Mouse (Mus musculus): ENCODE measurements around the gene Bbs7. TPM values are rescaled to one million over a fixed set of nuclear protein-coding genes. Genes with fewer than 3 reads are reported as not detected.

Bbs7 gene
- polyA plus RNA-seq, 1 experiment from 2014 or later: 9.7 TPM

GRCm38 (mm10) chr3:36533201-36533672 is 80.0 kb downstream of the Bbs7 start:
- WGBS: 4% methylated on average over 1 of the region's 1 CpGs
- ATAC-seq (ENCODE audit: insufficient number of reproducible peaks, insufficient read depth, low FRiP score, low read depth): no peak
- Histone ChIP-seq H3K4me1 (ENCODE audit: control insufficient read depth in 2 of 2, insufficient read depth in 2 of 2, low read length in 2 of 2) (peaks cover 19 to 29% of the 10 kb centered on the region in 2 experiments), H3K36me3 (ENCODE audit: control insufficient read depth, insufficient read depth, low read length) (no peaks in the 10 kb centered on the region), H3K9me3 (ENCODE audit: control insufficient read depth, low read length) (no peaks in the 10 kb centered on the region), H3K4me2 (ENCODE audit: low read length) (no peak overlapping the region), H3K27ac (replicated peaks in 1 of 2; ENCODE audit: control insufficient read depth in 1 of 2, insufficient read depth in 1 of 2, low read depth in 2 of 2, low read length in 2 of 2) (no peak overlapping the region; a peak in 1 of 4 replicates), H3K9ac (ENCODE audit: low read length) (no peak overlapping the region), H3K27me3 (ENCODE audit: control insufficient read depth, insufficient read depth, low read length) (no peaks in the 10 kb centered on the region), H3K4me3 (ENCODE audit: control insufficient read depth in 1 of 2, insufficient read depth in 1 of 2, low read depth in 1 of 2, low read length in 2 of 2) (no peak overlapping the region)

DNA sequence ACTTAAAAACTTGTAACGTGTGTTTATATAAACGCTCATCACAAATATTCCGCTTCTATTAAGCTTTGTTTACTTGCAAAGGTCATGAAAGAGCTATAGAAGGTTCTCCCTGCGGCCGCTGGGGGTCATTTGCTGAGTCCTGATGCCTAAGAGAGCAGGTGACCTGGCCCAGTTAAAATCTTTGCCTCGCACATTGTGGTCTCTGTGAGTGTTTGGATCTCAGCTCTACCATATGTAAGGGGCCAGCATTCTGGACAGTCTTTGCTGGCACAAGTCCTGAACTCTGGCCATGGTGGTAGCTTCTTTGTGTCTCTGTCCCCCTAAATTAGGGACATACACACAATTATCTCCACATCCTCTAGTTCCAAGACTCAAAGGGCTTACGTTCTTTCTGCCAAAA is 80.5 kb downstream of the Bbs7 start:
- H3K4me3 ChIP-seq (ENCODE audit: control insufficient read depth in 1 of 2, insufficient read depth in 1 of 2, low read depth in 1 of 2, low read length in 2 of 2): no peak overlapping the region
- no peaks in the 10 kb centered on the region for H3K9me3 ChIP-seq (ENCODE audit: control insufficient read depth, low read length)
- no peaks in the 10 kb centered on the region for H3K27me3 ChIP-seq (ENCODE audit: control insufficient read depth, insufficient read depth, low read length)
- ATAC-seq (ENCODE audit: insufficient number of reproducible peaks, insufficient read depth, low FRiP score, low read depth): no peak
- peaks cover 19 to 29% of the 10 kb centered on the region in 2 experiments for H3K4me1 ChIP-seq (ENCODE audit: control insufficient read depth in 2 of 2, insufficient read depth in 2 of 2, low read length in 2 of 2)
- no peak overlapping the region for H3K9ac ChIP-seq (ENCODE audit: low read length)
- H3K4me2 ChIP-seq (ENCODE audit: low read length): 0 out of 2 replicates have a peak overlapping the region, but pooled peaks have one; percentile 68
- H3K36me3 ChIP-seq (ENCODE audit: control insufficient read depth, insufficient read depth, low read length): no peaks in the 10 kb centered on the region
- no peak overlapping the region for H3K27ac ChIP-seq (replicated peaks in 1 of 2; ENCODE audit: control insufficient read depth in 1 of 2, insufficient read depth in 1 of 2, low read depth in 2 of 2, low read length in 2 of 2)
- WGBS: 60% methylated on average over 7 of the region's 7 CpGs

DNA sequence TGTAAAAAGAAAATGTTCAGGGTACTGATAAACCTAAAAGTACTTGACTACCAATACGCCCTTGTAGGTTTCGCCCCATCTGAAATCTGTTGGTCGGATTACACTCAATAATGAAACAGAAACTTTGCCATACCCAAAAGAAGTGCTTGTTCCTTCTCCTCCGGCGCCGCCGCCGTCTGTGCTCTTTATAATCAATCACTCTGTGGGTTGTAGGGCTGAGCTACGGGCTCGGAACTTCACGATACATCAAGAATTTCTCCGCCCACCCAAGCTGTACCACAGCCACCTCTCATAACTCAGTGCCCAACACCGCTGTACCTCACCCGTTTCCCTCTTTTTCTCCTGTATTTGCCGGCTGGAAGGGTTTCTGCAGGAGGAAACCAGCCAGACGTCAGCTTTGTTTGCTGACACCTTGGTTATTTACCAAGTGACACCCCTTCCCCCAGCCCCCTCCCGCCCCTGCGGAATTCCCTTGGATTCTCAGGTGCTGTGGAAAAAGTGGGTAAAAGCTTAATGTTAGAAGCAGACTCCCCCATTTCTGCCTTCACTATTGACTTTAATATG is 81.2 kb downstream of the Bbs7 start:
- Histone ChIP-seq H3K9ac (ENCODE audit: low read length) (peak overlapping the region; percentile 56), H3K4me2 (ENCODE audit: low read length) (peak overlapping the region; percentile 68), H3K9me3 (ENCODE audit: control insufficient read depth, low read length) (no peaks in the 10 kb centered on the region), H3K27me3 (ENCODE audit: control insufficient read depth, insufficient read depth, low read length) (no peaks in the 10 kb centered on the region), H3K4me1 (ENCODE audit: control insufficient read depth in 2 of 2, insufficient read depth in 2 of 2, low read length in 2 of 2) (peaks cover 19 to 29% of the 10 kb centered on the region in 2 experiments), H3K27ac (replicated peaks in 1 of 2; ENCODE audit: control insufficient read depth in 1 of 2, insufficient read depth in 1 of 2, low read depth in 2 of 2, low read length in 2 of 2) (no peak overlapping the region), H3K36me3 (ENCODE audit: control insufficient read depth, insufficient read depth, low read length) (no peaks in the 10 kb centered on the region), H3K4me3 (ENCODE audit: control insufficient read depth in 1 of 2, insufficient read depth in 1 of 2, low read depth in 1 of 2, low read length in 2 of 2) (peak overlapping the region; percentile 32 to 36)
- ATAC-seq (ENCODE audit: insufficient number of reproducible peaks, insufficient read depth, low FRiP score, low read depth): no peak
- 9% methylated on average over 18 of the region's 18 CpGs for WGBS

- no peaks in the 10 kb centered on the region for H3K9me3 ChIP-seq (ENCODE audit: control insufficient read depth, low read length)
- H3K9ac ChIP-seq (ENCODE audit: low read length): no peak overlapping the region
- no peak for ATAC-seq (ENCODE audit: insufficient number of reproducible peaks, insufficient read depth, low FRiP score, low read depth)
- H3K4me1 ChIP-seq (ENCODE audit: control insufficient read depth in 2 of 2, insufficient read depth in 2 of 2, low read length in 2 of 2): peaks cover 19 to 29% of the 10 kb centered on the region in 2 experiments
- H3K36me3 ChIP-seq (ENCODE audit: control insufficient read depth, insufficient read depth, low read length): no peaks in the 10 kb centered on the region
- H3K27me3 ChIP-seq (ENCODE audit: control insufficient read depth, insufficient read depth, low read length): no peaks in the 10 kb centered on the region
- no peak overlapping the region for H3K4me3 ChIP-seq (ENCODE audit: control insufficient read depth in 1 of 2, insufficient read depth in 1 of 2, low read depth in 1 of 2, low read length in 2 of 2)
- WGBS: 34% methylated on average over 2 of the region's 2 CpGs
- peak overlapping the region; percentile 68 for H3K4me2 ChIP-seq (ENCODE audit: low read length)
- peak overlapping the region; percentile 78 to 82 for H3K27ac ChIP-seq (replicated peaks in 1 of 2; ENCODE audit: control insufficient read depth in 1 of 2, insufficient read depth in 1 of 2, low read depth in 2 of 2, low read length in 2 of 2)
These were observed 82.0 kb downstream of the Bbs7 start for GRCm38 (mm10) chr3:36531242-36531641.

- ATAC-seq (ENCODE audit: insufficient number of reproducible peaks, insufficient read depth, low FRiP score, low read depth): 0 out of 2 replicates have a peak, but pooled peaks have one; percentile 52
- no peak overlapping the region for H3K9ac ChIP-seq (ENCODE audit: low read length)
- H3K27ac ChIP-seq (replicated peaks in 1 of 2; ENCODE audit: control insufficient read depth in 1 of 2, insufficient read depth in 1 of 2, low read depth in 2 of 2, low read length in 2 of 2): peak overlapping the region; percentile 78 to 82
- H3K4me3 ChIP-seq (ENCODE audit: control insufficient read depth in 1 of 2, insufficient read depth in 1 of 2, low read depth in 1 of 2, low read length in 2 of 2): no peak overlapping the region
- WGBS: 35% methylated on average over 5 of the region's 5 CpGs
- peak overlapping the region; percentile 37 for H3K4me2 ChIP-seq (ENCODE audit: low read length)
- no peaks in the 10 kb centered on the region for H3K27me3 ChIP-seq (ENCODE audit: control insufficient read depth, insufficient read depth, low read length)
- peaks cover 19 to 29% of the 10 kb centered on the region in 2 experiments for H3K4me1 ChIP-seq (ENCODE audit: control insufficient read depth in 2 of 2, insufficient read depth in 2 of 2, low read length in 2 of 2)
- no peaks in the 10 kb centered on the region for H3K36me3 ChIP-seq (ENCODE audit: control insufficient read depth, insufficient read depth, low read length)
- no peaks in the 10 kb centered on the region for H3K9me3 ChIP-seq (ENCODE audit: control insufficient read depth, low read length)
These were observed 82.5 kb downstream of the Bbs7 start for GRCm38 (mm10) chr3:36530781-36531180.

DNA sequence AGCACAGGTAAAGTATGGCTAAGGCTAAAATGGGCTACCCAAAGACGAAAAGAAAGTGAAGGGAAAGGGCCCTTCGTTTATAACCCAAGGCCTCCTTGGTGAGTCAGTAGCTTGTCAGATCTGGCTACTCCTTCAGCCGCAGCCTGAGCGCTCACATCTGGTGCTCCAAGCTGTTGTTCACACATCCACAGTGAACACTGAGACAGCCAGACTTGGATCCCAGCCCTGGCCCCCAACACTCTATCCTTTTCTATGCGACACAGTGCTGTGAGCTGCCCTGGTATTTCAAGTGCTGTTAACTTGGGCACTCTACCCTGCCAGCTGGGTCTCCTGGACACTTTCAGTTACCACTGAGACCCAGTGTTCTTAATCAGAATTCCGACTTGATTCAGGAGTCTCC is 82.9 kb downstream of the Bbs7 start:
- H3K4me1 ChIP-seq (ENCODE audit: control insufficient read depth in 2 of 2, insufficient read depth in 2 of 2, low read length in 2 of 2): peaks cover 19 to 29% of the 10 kb centered on the region in 2 experiments
- peak overlapping the region; percentile 78 to 82 for H3K27ac ChIP-seq (replicated peaks in 1 of 2; ENCODE audit: control insufficient read depth in 1 of 2, insufficient read depth in 1 of 2, low read depth in 2 of 2, low read length in 2 of 2)
- no peaks in the 10 kb centered on the region for H3K36me3 ChIP-seq (ENCODE audit: control insufficient read depth, insufficient read depth, low read length)
- peak overlapping the region; percentile 37 for H3K4me2 ChIP-seq (ENCODE audit: low read length)
- H3K27me3 ChIP-seq (ENCODE audit: control insufficient read depth, insufficient read depth, low read length): no peaks in the 10 kb centered on the region
- H3K4me3 ChIP-seq (ENCODE audit: control insufficient read depth in 1 of 2, insufficient read depth in 1 of 2, low read depth in 1 of 2, low read length in 2 of 2): no peak overlapping the region
- no peaks in the 10 kb centered on the region for H3K9me3 ChIP-seq (ENCODE audit: control insufficient read depth, low read length)
- H3K9ac ChIP-seq (ENCODE audit: low read length): no peak overlapping the region
- 44% methylated on average over 6 of the region's 6 CpGs for WGBS
- ATAC-seq (ENCODE audit: insufficient number of reproducible peaks, insufficient read depth, low FRiP score, low read depth): peak; percentile 73

- Histone ChIP-seq H3K4me2 (ENCODE audit: low read length) (no peak overlapping the region), H3K4me3 (ENCODE audit: control insufficient read depth in 1 of 2, insufficient read depth in 1 of 2, low read depth in 1 of 2, low read length in 2 of 2) (no peak overlapping the region), H3K9me3 (ENCODE audit: control insufficient read depth, low read length) (no peaks in the 10 kb centered on the region), H3K27ac (replicated peaks in 1 of 2; ENCODE audit: control insufficient read depth in 1 of 2, insufficient read depth in 1 of 2, low read depth in 2 of 2, low read length in 2 of 2) (no peak overlapping the region), H3K4me1 (ENCODE audit: control insufficient read depth in 2 of 2, insufficient read depth in 2 of 2, low read length in 2 of 2) (peaks cover 2 to 3% of the 10 kb centered on the region in 2 experiments; a peak in 3 of 4 replicates), H3K27me3 (ENCODE audit: control insufficient read depth, insufficient read depth, low read length) (peaks cover 22% of the 10 kb centered on the region), H3K9ac (ENCODE audit: low read length) (no peak overlapping the region), H3K36me3 (ENCODE audit: control insufficient read depth, insufficient read depth, low read length) (no peaks in the 10 kb centered on the region)
- WGBS: 43% methylated on average over 3 of the region's 3 CpGs
- no peak for ATAC-seq (ENCODE audit: insufficient number of reproducible peaks, insufficient read depth, low FRiP score, low read depth)
These were observed 88.8 kb downstream of the Bbs7 start for GRCm38 (mm10) chr3:36524466-36524865.
